Mouse (Mus musculus): Measurements from ENCODE around the gene Exoc6b. TPM values are rescaled to one million over a fixed set of nuclear protein-coding genes. Genes with fewer than 3 reads are reported as not detected.
A peak's percentile ranks its signal among the peaks of the same experiment; 100 is the strongest.
"Not testable (repeated sequence)": the region's sequence is repeated elsewhere in the genome, so short reads cannot be mapped to it uniquely, and the experiment has no call there.

Exoc6b gene
- 30.5 and 31.2 TPM in 2 replicates for polyA plus RNA-seq (2015; fragmentation: Nextera tagmentation; extraction: Ambion mirVana)

DNA sequence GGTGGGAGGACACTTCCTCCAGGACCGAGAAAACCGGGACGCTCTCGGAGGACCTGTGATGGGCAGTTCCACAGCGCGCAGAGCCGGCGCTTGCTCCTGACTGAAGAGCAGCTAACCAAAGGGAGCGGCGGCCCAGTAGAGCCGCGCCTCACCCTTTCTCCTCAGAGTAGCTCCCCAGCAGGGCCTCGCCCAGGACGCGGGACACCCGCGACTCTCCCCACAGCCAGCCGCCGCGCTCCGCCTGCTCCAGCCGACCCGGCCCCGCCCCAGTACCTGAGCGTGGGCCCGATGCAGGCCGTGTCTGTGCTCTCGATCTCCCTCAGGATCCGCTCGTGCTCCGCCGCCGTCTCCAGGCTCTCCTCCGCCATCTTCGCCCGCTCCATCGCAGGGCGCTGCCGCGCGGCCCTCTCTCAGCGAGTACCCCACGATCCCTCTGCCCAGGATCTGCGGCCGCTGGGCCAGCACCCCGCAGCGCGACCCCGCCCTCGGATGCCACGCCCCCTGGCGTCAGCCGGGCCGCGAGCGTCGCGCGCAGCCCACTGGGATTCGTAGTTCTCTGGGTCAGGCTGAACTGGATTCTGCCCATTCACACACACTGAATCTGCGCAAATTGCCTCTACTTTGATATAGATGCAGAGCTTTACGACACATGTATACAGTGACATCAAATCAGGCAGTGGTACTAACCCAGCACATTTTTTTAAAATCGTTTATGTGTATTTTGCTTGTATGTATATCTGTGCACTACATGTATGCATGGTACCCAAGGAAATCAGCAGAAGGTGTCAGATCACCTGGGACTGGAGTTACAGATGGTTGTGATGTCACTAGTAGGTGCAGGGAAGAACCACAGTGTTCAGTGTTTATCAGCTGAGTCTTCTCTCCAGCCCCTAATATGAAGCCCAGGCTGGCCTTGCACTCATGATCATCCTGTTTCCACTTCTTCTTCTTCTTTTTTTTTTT is at the start of gene Exoc6b:
Exoc6b (minus strand) TSS at position 491 of the 963 bp plus-strand sequence.
- WGBS, result under 1% methylated on average over 56 of the region's 63 CpGs
- no peaks in the 10 kb centered on the region for H3K36me3 ChIP-seq (ENCODE audit: control insufficient read depth, insufficient read depth, low read length)
- no peaks in the 10 kb centered on the region for H3K27me3 ChIP-seq (ENCODE audit: control insufficient read depth, insufficient read depth, low read length)
- H3K4me3 ChIP-seq (replicated peaks; ENCODE audit: low read length), result peak within 1 kb of the TSS; percentile 93
- peak; percentile 94 for ATAC-seq (ENCODE audit: insufficient read depth, low FRiP score)
- peak within 1 kb of the TSS; percentile 93 for H3K9ac ChIP-seq (ENCODE audit: low read length)
- peaks cover 9% of the 10 kb centered on the region; the same call in 1 of the 2 replicates for H3K4me1 ChIP-seq (ENCODE audit: control insufficient read depth, insufficient read depth, low read length)
- peak within 1 kb of the TSS; percentile 91 for H3K27ac ChIP-seq (ENCODE audit: low read length)
- H3K9me3 ChIP-seq (replicated peaks; ENCODE audit: control insufficient read depth, low read length), result no peaks in the 10 kb centered on the region
- peak within 1 kb of the TSS; percentile 92 for H3K4me2 ChIP-seq (ENCODE audit: low read depth, low read length)

DNA sequence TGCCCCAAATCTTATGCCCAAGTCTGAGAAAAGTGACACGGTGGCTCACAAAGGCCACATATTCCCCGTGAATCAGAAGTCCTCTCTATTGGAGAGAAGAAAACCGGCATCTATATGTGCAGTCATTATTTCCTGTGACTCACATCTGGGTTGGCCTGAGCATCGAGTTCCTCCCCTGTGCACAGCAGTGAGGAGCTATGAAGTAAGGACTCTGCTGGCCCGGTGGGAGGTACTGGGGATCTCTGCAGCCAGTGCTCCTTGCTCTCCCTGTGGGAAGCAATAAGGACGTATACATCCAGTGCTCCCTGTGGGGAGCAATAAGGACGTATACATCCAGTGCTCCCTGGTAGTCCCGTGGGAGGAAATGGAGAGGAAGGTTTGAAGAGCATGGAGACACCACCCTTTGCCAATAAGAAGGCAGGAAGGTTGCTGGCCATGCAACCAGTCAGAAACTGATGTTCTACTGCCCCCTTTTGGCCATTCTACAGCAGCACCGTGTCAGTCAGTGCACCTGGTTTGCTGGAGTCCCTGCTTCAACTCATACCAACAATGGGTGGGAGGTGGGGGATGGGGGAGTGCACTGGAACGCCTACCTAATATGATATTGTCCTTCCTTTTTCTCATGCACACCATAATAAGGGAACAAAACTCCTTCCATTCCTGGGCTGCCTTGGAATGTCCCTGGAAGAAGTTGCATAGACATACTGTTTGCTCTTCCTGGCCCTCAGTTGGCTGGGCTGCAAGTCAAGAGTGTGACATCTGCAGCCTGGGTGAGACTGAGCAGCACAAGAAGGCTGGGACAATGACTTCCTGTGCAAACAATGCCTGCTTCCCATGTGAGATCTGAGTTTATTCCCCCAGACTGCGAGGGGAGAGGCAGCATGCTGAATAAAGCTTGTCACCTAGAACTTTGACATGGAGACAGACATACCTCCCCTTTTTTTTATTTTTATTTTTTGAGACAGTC is 48.5 kb upstream of the Exoc6b start:
- not testable (repeated sequence) for H3K27me3 ChIP-seq (ENCODE audit: control insufficient read depth, insufficient read depth, low read length); H3K4me1 ChIP-seq (ENCODE audit: control insufficient read depth, insufficient read depth, low read length); H3K4me3 ChIP-seq (replicated peaks; ENCODE audit: low read length); H3K27ac ChIP-seq (ENCODE audit: low read length); H3K4me2 ChIP-seq (ENCODE audit: low read depth, low read length); H3K36me3 ChIP-seq (ENCODE audit: control insufficient read depth, insufficient read depth, low read length); H3K9ac ChIP-seq (ENCODE audit: low read length); H3K9me3 ChIP-seq (replicated peaks; ENCODE audit: control insufficient read depth, low read length)
- ATAC-seq (ENCODE audit: insufficient read depth, low FRiP score), result peak; percentile 56
- WGBS, result 34% methylated on average over 9 of the region's 11 CpGs

DNA sequence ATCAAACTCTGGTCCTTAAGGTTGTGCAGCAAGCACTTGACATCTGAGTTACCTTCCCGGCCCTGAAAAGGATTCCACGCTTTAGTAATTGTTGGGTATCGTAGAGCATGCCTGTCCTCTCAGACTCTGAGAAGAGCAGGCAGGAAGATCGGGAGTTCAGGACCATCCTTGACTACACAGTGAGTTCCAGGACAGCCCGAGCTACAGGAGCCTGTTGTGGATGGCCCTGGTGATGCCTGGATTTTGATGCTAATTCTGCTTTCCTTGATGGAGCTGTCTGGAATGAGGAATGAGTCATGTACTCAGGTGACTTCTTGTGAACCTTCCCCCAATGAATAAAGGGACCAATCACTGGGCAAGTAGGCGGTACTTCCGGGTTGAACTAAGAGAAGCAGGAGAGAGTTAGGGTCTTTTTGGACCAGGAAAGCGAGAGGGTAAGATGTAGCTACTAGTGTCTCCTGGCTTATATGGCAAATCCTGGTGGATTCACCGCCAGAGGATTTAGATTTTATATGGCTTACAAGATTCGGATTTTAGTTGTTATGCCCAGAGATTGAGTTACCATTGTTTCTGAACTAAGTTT is 35.8 kb upstream of the Exoc6b start:
- Histone ChIP-seq H3K27me3 (ENCODE audit: control insufficient read depth, insufficient read depth, low read length) (no peaks in the 10 kb centered on the region), H3K4me1 (ENCODE audit: control insufficient read depth, insufficient read depth, low read length) (no peaks in the 10 kb centered on the region), H3K4me2 (ENCODE audit: low read depth, low read length) (no peak overlapping the region), H3K9me3 (replicated peaks; ENCODE audit: control insufficient read depth, low read length) (no peaks in the 10 kb centered on the region), H3K27ac (ENCODE audit: low read length) (no peak overlapping the region), H3K36me3 (ENCODE audit: control insufficient read depth, insufficient read depth, low read length) (no peaks in the 10 kb centered on the region), H3K4me3 (replicated peaks; ENCODE audit: low read length) (no peak overlapping the region), H3K9ac (ENCODE audit: low read length) (no peak overlapping the region)
- ATAC-seq (ENCODE audit: insufficient read depth, low FRiP score), result no peak
- 87% methylated on average over 10 of the region's 10 CpGs for WGBS

- Histone ChIP-seq H3K9me3 (replicated peaks; ENCODE audit: control insufficient read depth, low read length) (no peaks in the 10 kb centered on the region), H3K36me3 (ENCODE audit: control insufficient read depth, insufficient read depth, low read length) (no peaks in the 10 kb centered on the region), H3K4me2 (ENCODE audit: low read depth, low read length) (no peak overlapping the region), H3K4me1 (ENCODE audit: control insufficient read depth, insufficient read depth, low read length) (no peaks in the 10 kb centered on the region), H3K27me3 (ENCODE audit: control insufficient read depth, insufficient read depth, low read length) (no peaks in the 10 kb centered on the region), H3K9ac (ENCODE audit: low read length) (no peak overlapping the region), H3K27ac (ENCODE audit: low read length) (no peak overlapping the region), H3K4me3 (replicated peaks; ENCODE audit: low read length) (no peak overlapping the region)
- no peak for ATAC-seq (ENCODE audit: insufficient read depth, low FRiP score)
- whole genome bisulfite sequencing, result 92% methylated on average over 3 of the region's 3 CpGs
Observed at GRCm38 (mm10) chr6:85103321-85103720, 34.0 kb upstream of the Exoc6b start.

DNA sequence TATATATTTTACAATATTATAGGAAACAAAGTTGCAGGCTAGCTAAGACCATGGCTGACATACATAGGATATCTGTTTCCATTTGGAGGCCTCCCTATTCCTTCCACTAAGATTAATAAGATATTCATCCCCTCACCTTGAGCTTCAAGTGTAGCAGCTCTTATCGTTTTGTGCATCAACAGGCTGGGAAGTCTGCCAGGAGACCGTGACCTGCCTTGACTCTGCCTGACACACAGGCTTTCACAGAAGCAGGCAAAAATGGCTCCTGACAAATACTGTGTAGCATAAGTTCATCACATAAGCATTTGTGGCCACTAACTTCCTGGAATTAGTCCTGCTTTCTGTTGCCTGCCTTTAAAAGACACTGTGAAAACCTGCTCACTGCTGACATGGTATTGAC is 27.1 kb upstream of the Exoc6b start:
- no peak overlapping the region for H3K9ac ChIP-seq (ENCODE audit: low read length)
- no peak overlapping the region for H3K4me3 ChIP-seq (replicated peaks; ENCODE audit: low read length)
- no peaks in the 10 kb centered on the region for H3K27me3 ChIP-seq (ENCODE audit: control insufficient read depth, insufficient read depth, low read length)
- no peak overlapping the region for H3K27ac ChIP-seq (ENCODE audit: low read length)
- H3K4me1 ChIP-seq (ENCODE audit: control insufficient read depth, insufficient read depth, low read length), result no peaks in the 10 kb centered on the region
- H3K9me3 ChIP-seq (replicated peaks; ENCODE audit: control insufficient read depth, low read length), result no peaks in the 10 kb centered on the region
- 52% methylated on average over 2 of the region's 2 CpGs for WGBS
- no peak for ATAC-seq (ENCODE audit: insufficient read depth, low FRiP score)
- no peaks in the 10 kb centered on the region for H3K36me3 ChIP-seq (ENCODE audit: control insufficient read depth, insufficient read depth, low read length)
- H3K4me2 ChIP-seq (ENCODE audit: low read depth, low read length), result no peak overlapping the region

DNA sequence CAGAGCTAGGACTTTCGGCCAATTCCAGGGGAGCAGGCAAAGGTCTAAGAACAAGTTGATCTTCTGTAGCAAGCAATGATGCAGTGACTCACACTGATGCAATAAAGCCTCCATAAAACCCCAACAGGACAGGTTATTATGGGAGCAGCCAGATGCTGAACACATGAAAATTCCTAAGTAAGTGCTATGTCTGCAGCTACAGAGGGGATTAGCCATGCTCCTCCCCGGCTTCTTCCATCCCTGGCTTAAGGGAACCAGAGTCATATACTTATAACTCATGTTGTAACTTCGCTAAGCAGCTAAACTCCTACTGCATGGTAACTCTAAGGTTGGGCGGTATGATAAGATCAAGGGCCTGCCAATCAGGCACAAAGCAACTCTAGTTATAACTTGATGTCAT is 18.1 kb upstream of the Exoc6b start:
- no peaks in the 10 kb centered on the region for H3K4me1 ChIP-seq (ENCODE audit: control insufficient read depth, insufficient read depth, low read length)
- no peaks in the 10 kb centered on the region for H3K36me3 ChIP-seq (ENCODE audit: control insufficient read depth, insufficient read depth, low read length)
- no peaks in the 10 kb centered on the region for H3K27me3 ChIP-seq (ENCODE audit: control insufficient read depth, insufficient read depth, low read length)
- no peak overlapping the region for H3K27ac ChIP-seq (ENCODE audit: low read length)
- ATAC-seq (ENCODE audit: insufficient read depth, low FRiP score), result no peak
- 75% methylated on average over 4 of the region's 4 CpGs for WGBS
- no peaks in the 10 kb centered on the region for H3K9me3 ChIP-seq (replicated peaks; ENCODE audit: control insufficient read depth, low read length)
- H3K9ac ChIP-seq (ENCODE audit: low read length), result no peak overlapping the region
- H3K4me3 ChIP-seq (replicated peaks; ENCODE audit: low read length), result no peak overlapping the region
- H3K4me2 ChIP-seq (ENCODE audit: low read depth, low read length), result no peak overlapping the region

- no peak for ATAC-seq (ENCODE audit: insufficient read depth, low FRiP score)
- Histone ChIP-seq H3K4me3 (replicated peaks; ENCODE audit: low read length) (no peak overlapping the region), H3K4me1 (ENCODE audit: control insufficient read depth, insufficient read depth, low read length) (no peaks in the 10 kb centered on the region), H3K36me3 (ENCODE audit: control insufficient read depth, insufficient read depth, low read length) (no peaks in the 10 kb centered on the region), H3K9ac (ENCODE audit: low read length) (no peak overlapping the region), H3K9me3 (replicated peaks; ENCODE audit: control insufficient read depth, low read length) (no peaks in the 10 kb centered on the region), H3K27ac (ENCODE audit: low read length) (no peak overlapping the region), H3K27me3 (ENCODE audit: control insufficient read depth, insufficient read depth, low read length) (no peaks in the 10 kb centered on the region), H3K4me2 (ENCODE audit: low read depth, low read length) (no peak overlapping the region)
- 67% methylated on average over 3 of the region's 3 CpGs for WGBS
Observed at GRCm38 (mm10) chr6:85086645-85087044, 17.3 kb upstream of the Exoc6b start.

DNA sequence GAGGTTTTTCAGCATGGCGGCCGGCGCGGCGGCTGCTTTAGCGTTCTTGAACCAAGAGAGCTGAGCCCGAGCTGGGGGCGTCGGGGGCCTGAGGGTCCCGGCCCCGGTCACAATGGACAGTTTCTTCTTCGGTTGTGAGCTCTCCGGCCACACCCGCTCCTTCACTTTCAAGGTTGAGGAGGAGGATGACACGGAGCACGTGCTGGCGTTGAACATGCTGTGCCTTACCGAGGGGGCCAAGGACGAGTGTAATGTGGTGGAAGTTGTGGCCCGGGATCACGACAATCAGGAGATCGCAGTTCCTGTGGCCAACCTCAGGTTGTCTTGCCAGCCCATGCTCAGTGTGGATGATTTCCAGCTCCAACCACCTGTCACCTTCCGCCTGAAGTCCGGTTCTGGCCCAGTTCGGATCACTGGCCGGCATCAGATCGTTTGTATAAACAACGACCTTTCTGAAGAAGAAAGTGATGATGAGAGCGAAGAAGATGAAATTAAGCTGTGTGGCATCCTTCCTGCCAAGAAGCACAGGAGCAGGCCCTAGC is 6.9 kb upstream of the Exoc6b start:
- not testable (repeated sequence) for H3K36me3 ChIP-seq (ENCODE audit: control insufficient read depth, insufficient read depth, low read length); ATAC-seq (ENCODE audit: insufficient read depth, low FRiP score); H3K9ac ChIP-seq (ENCODE audit: low read length); H3K4me3 ChIP-seq (replicated peaks; ENCODE audit: low read length); H3K4me1 ChIP-seq (ENCODE audit: control insufficient read depth, insufficient read depth, low read length); H3K9me3 ChIP-seq (replicated peaks; ENCODE audit: control insufficient read depth, low read length); H3K27ac ChIP-seq (ENCODE audit: low read length); H3K27me3 ChIP-seq (ENCODE audit: control insufficient read depth, insufficient read depth, low read length); H3K4me2 ChIP-seq (ENCODE audit: low read depth, low read length)
- 80% methylated on average over 29 of the region's 29 CpGs for WGBS

Data from stomach, embryonic 16.5 days (tissue).